Mouse (Mus musculus) T-cell, adult 66 days (primary cell): ENCODE measurements around the gene Nap1l2. TPM values are rescaled to one million over a fixed set of nuclear protein-coding genes. Genes with fewer than 3 reads are reported as not detected.

ENCODE experiments used
- total RNA-seq, 2 experiments: library from RNA; stranded (reverse); gene quantifications; 3 replicates in 1 of 2; 4 replicates in 1 of 2; pipeline ENCODE4 v1.2.4; 2023

Gene Nap1l2
- not detected for total RNA-seq

DNA sequence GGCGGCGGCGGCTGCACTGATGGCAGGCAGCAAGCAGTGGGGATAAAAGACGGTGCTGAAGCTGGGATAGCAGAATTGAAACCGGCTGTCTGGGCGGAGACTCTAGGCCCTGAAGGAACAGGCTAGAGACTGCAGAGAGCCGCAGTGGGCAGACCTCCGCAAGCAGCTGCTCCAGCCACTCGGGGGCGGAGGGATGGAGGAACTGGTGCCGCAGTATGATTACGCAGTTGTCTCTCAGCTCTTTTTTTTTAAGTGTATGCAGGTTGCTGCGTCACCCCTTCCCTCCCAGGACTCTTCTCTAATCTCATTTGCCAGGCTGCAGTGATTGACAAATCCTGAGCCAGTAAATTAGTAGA is at the start of gene Nap1l2:
Gene Nap1l2, minus strand, starts transcription at position 210 of the 356 bp plus-strand sequence.

Other genes starting within 250 kb of the Nap1l2 start
- not detected for gene Cdx4, start 134.8 kb upstream of the Nap1l2 start, total RNA-seq
- 1 to 10 TPM; 2.5 to 3.4 TPM for gene Chic1, start 169.8 kb upstream of the Nap1l2 start, total RNA-seq
- gene Tsx, start 227.8 kb upstream of the Nap1l2 start, total RNA-seq, result not detected
- gene Gm26992, start 235.4 kb upstream of the Nap1l2 start, total RNA-seq, result not detected